Comparison of ENCODE assay signal across 8 mouse cellular contexts in the genomic region with DNA sequence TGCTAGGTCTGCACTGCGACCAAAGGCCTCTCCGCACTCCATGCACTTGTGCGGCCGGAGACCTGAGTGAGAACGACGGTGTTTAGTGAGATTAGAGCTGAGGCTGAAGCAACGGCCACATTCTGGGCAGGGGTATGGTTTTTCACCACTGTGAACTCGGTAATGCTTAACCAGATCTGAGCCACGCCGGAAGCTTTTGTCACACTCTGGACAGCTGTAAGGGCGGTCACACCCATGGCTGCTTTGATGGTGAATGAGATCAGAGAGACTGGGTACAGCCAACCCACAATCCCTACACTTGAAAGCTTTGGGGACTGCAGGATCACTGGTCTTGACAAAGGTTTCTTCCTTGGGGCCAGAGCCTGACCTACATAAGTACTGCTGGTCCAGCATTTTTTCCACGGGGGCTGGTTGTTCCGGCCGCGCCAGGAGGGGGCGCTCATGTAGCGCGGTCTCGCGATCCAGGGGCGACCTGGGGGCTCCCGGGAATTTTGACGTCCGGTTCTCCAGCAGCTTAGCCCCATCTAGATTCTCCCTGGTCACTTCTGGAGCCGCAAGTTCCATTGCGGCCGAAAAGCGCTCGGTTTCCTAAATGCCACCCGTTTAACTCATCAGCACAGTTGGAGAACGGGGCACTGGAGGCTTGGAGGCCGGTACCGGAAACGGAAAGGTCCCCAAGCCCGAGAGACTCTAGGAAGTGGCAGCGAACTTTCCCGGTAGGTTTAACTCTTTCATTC. TPM values are rescaled to one million over a fixed set of nuclear protein-coding genes. Genes with fewer than 3 reads are reported as not detected.
A peak's percentile ranks its signal among the peaks of the same experiment; 100 is the strongest.
DNase-seq lines count a peak whose midpoint lies in the region; ATAC-seq lines count a peak whose summit lies in the region.

TSS of gene Armc5 (plus strand) at position 487 of the 737 bp plus-strand sequence.

- peak within 1 kb of the TSS; percentile 89 for H3K9ac ChIP-seq in intestine, embryonic 16.5 days (ENCODE audit: low read depth, low read length)

- peaks cover 13% of the 10 kb centered on the region for H3K4me1 ChIP-seq in intestine, embryonic 16.5 days (ENCODE audit: control insufficient read depth, insufficient read depth, low read length)
- H3K4me1 ChIP-seq in midbrain, embryonic 10.5 days: peaks cover 35% of the 10 kb centered on the region

- ATAC-seq in intestine, embryonic 16.5 days: peak; percentile 53
- ATAC-seq in inflammation-experienced regulatory T-cells, adult 6 months: no peak

- H3K4me2 ChIP-seq in intestine, embryonic 16.5 days (ENCODE audit: low read depth, low read length): peak within 1 kb of the TSS; percentile 56

- peak; percentile 91 for DNase-seq in adrenal gland, postnatal 10 days
- peak; percentile 90 for DNase-seq in embryo, embryonic 9.5 days (ENCODE audit: extremely low spot score)
- DNase-seq in gastrocnemius, postnatal 4 days (ENCODE audit: low spot score in 2 of 2): peak; percentile 80 to 88
- peak; percentile 83 to 84 for DNase-seq in left cerebral cortex, postnatal 36 days (ENCODE audit: low spot score in 2 of 2)
- peak; percentile 88 for DNase-seq in midbrain, embryonic 10.5 days (ENCODE audit: low spot score)
- peak; percentile 82 for DNase-seq in right cerebral cortex, postnatal 4 days

- peak within 1 kb of the TSS; percentile 73 for H3K4me3 ChIP-seq in intestine, embryonic 16.5 days (ENCODE audit: low read length)
- peak within 1 kb of the TSS; percentile 70 for H3K4me3 ChIP-seq in midbrain, embryonic 10.5 days

- intact Hi-C loops in left cerebral cortex, postnatal 36 days (cut with DNase I): loop anchor here (2.0 to 10.0 kb wide), 3 partner anchors 228 to 470 kb away; partner anchors contain the start of gene Tial1

- H3K27me3 ChIP-seq in intestine, embryonic 16.5 days (replicated peaks; ENCODE audit: control insufficient read depth, insufficient read depth, low read length): no peaks in the 10 kb centered on the region
- no peaks in the 10 kb centered on the region for H3K27me3 ChIP-seq in midbrain, embryonic 10.5 days (ENCODE audit: low read depth, poor library complexity, severe bottlenecking)

- 23% methylated on average over 37 of the region's 37 CpGs for WGBS in intestine, embryonic 16.5 days
- WGBS in midbrain, embryonic 10.5 days: 27% methylated on average over 37 of the region's 37 CpGs

- H3K36me3 ChIP-seq in intestine, embryonic 16.5 days (ENCODE audit: control insufficient read depth, insufficient read depth, low read length): peaks cover 4% of the 10 kb centered on the region; the same call in 1 of the 2 replicates
- H3K36me3 ChIP-seq in midbrain, embryonic 10.5 days: peaks cover 29% of the 10 kb centered on the region

- H3K27ac ChIP-seq in intestine, embryonic 16.5 days (ENCODE audit: low read length): peak within 1 kb of the TSS; percentile 95
- peak within 1 kb of the TSS; percentile 97 for H3K27ac ChIP-seq in midbrain, embryonic 10.5 days (replicated peaks)

- H3K9me3 ChIP-seq in intestine, embryonic 16.5 days (ENCODE audit: control insufficient read depth, low read length): no peaks in the 10 kb centered on the region
- H3K9me3 ChIP-seq in midbrain, embryonic 10.5 days (replicated peaks): no peaks in the 10 kb centered on the region

RNA-seq across cellular contexts. Expression of gene Armc5, which starts in this region (rescaled TPM):
- 10 to 100 TPM; 17.0 to 18.8 TPM for total RNA-seq in adrenal gland, postnatal 10 days (2021)
- 10 to 100 TPM; 12.9 TPM for total RNA-seq in gastrocnemius, postnatal 4 days (2021)
- polyA plus RNA-seq in intestine, embryonic 16.5 days (2015; fragmentation: Nextera tagmentation; extraction: Ambion mirVana): 15.4 and 17.8 TPM in 2 replicates
- 10 to 100 TPM; 11.3 to 13.6 TPM for total RNA-seq in left cerebral cortex, postnatal 36 days (2021)
- polyA plus RNA-seq in midbrain, embryonic 10.5 days (2016; fragmentation: Nextera tagmentation; extraction: Ambion mirVana): 15.4 and 16.7 TPM in 2 replicates
- 1 to 10 TPM; 4.9 to 5.6 (median 5.5) TPM for polyA plus RNA-seq in inflammation-experienced regulatory T-cells, adult 6 months (2017; shearing (Covaris generic))
